Mouse (Mus musculus) kidney, adult 8-10 months (tissue): ENCODE measurements at regions not wholly inside any gene's neighbourhood (a gene's known extent, or its start where the extent isn't known, plus 50 kb on each side); places are given as distances from the start of the nearest gene placed in this dataset.

Source experiments
- DNase-seq, 2 experiments: peaks; one replicate each; pipeline ENCODE4 v3.0.0; 2022

DNA sequence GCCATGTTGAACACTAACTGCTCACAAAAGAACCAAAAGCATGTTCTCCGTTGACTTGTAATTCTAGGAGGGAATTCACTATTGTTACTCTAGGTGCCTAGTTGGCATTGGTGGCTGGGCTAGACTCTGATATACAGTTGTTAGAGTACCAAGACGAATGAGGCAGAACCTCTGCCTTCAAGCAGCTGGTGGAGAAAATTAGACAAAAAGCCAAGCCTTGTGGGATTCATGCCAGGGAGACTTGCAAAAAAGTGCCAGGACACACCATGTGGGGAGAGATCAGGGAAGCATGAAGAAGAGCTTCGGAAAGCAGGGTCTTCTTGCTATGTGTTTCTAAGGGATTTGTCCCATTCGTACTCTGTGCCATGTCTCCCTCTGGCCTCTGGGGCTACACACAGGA lies 97.2 kb upstream of the Ppp2r3a start:
- no peak for DNase-seq

DNA sequence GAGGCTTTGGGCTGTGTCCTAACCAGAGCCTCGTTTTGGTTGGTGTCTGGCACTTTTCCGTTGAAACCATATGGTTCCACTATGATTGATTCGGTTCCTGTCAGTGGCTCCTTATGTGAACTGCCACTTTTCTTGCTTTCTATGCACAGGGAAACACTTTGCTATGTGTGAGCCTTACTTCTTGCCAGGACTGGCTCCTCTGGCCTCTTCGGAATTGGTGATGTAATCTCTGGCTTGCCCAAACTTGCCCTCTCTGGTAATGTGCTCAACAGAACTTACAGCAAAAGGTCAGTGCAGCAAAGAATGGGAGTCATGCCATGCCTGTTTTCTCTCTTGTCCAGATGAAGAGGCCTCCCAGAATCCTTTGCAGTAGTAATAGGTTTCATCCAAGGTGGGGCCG lies 91.3 kb upstream of the Ppp2r3a start:
- peak in 1 of 2 experiments; percentile 7 for DNase-seq

DNA sequence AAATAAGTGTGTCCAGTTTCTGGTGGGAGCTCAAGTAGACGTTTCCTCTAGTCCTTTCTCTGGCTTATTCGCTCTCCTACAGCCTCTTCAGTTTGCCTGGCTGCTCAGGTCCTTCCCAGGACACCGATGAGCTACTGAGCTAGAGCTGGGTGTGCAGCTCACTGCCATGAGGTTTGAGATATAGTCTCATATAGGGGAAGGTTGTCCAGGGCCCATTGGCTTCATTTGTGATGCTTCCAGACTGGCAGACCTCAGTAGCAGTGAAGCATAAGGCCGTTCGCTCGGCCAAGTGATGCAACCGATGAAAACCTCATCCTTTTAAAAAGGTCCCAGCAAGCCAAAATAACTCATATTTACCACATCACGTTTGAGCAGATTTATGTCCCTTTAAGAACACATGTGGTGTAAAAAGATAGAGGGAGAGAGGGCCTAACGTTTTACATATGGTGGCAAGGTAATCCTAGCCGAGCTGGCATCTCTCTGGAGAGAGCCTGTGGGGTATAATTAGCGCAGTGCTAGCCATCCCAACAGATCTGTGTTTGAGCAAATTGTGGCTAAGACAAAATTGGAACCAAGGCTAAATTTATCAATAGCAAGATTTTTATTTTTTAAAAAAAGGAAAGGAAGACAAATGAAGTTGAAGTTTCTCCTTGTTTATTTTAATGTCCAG lies 89.3 kb upstream of the Ppp2r3a start:
- no peak for DNase-seq

DNA sequence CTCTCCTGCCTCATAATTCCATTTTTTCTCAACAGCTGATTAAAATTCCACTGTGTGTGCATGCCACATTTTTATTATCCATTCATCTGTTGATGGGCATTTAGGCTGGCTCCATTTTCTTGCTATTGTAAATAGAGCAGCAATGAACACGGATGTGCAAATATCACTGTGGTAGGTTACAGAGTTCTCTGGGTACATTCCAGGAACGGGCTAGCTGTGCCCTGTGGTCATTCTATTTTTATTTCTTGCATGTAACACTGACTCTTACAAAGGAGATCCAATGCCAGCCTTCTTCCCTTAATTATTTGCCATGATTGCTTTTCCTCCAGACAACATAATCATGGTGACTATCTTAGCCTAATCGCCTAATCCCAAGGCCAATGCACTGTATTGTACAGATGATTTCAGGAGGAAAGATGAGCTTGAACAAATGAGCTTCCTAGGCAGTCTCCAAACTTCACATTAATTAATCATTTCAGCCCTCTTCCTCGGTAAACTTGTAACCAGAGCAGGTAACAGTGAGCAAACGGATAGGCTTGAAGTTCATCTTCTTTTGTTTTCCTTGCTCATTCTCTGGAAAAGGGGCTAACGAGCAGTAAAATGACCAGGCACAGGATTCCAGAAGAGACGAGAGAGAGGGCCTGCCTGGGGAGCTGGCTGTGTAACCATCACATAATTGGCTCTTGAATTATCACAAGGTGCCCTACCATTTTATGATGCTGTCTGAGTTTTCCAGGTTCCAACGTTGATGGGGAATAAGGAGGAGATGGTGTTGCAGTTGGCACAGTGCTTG lies 77.6 kb upstream of the Ppp2r3a start:
- DNase-seq: peak; percentile 23 to 26

DNA sequence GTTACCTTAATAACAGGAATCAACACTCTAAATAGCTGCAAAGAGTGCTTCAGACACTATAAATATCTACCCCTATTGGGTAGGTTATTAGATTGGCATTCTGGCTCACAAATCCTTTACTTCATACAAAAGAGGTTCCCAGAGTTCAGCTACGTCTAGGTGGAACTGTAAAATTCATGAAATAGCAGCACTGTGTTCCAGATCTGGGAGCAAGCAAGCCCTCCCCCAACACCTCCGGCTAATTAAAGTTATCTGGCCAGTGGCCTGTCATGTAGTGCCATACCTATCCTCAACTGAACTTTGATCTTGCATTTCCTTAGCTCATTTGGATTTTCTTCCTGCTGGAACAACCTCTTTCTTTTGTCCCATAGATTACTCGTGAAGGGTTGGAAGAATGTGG lies 75.4 kb upstream of the Ppp2r3a start:
- DNase-seq: no peak

DNA sequence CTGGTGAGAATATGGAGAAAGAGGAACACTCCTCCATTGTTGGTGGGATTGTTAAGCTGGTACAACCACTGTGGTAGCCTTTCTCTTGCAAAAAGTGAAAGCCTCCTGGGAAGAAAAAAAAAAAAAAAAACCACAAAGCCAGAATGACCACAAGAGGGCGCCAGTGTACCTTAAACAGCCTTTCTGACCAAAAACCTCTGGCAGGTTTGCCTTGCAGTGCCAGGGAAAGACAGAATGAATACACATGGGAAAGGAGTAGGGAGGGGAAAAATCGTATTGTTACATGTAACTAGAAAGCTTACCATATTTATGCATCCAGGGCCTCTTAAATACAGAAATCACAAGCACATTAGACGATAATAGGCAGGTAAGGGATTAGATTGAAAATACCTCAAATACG lies 62.4 kb upstream of the Ppp2r3a start:
- DNase-seq: peak in 1 of 2 experiments; percentile 58

DNA sequence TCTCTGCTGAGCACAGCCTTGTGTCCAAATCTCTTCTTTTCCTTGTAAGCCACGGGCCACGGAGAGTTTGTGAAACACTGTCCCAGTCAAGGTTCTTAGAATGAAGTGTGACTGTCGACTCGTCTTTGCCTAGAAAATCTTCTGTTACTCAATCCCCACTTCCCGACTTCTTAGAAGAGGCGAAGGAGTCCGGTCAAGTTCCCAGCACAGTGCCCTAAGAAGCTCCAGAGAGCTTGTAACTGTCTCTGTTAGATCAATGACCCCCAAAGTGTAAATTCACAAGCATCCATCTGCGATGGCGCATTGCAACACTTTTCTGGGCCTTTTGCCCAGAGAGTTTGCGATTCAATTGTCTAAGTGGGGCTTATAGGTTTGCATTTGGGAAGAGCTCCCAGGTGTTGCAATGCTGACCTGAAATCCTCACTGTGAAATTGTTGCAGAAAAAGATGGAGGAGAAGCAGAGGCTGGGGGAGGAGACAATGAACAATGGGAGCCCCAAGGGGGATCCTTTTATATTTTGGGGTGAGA lies 54.9 kb upstream of the Ppp2r3a start:
- no peak for DNase-seq

DNA sequence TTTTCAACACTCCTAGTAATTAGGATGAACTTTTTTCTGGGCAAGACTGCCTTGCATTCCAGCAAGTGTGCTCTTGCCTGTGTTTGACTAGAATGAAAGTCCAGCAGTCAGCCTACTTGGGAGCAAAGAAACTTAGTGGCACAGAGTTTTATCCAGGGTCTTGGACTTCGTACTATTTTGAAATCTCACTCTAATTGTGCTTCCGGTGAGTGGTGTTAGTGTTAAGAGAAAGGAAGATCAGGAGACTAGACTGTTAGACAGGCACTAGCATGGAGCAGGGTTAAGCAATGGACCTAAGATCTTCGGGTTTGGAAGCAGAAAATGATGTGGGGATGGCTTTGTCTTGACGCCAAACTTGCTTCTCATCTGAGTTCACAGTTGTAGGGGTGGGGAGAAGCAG lies 54.1 kb upstream of the Ppp2r3a start:
- DNase-seq: no peak
